Mouse (Mus musculus) cerebellum, postnatal 14 days (tissue): ENCODE data around the gene Sorcs2.

ENCODE experiments used
- DNase-seq, 2 experiments: peaks; one replicate each; pipeline ENCODE4 v3.0.0; 2021; ENCODE audit warnings: mixed read lengths in 2 of 2

Sorcs2 gene

DNA sequence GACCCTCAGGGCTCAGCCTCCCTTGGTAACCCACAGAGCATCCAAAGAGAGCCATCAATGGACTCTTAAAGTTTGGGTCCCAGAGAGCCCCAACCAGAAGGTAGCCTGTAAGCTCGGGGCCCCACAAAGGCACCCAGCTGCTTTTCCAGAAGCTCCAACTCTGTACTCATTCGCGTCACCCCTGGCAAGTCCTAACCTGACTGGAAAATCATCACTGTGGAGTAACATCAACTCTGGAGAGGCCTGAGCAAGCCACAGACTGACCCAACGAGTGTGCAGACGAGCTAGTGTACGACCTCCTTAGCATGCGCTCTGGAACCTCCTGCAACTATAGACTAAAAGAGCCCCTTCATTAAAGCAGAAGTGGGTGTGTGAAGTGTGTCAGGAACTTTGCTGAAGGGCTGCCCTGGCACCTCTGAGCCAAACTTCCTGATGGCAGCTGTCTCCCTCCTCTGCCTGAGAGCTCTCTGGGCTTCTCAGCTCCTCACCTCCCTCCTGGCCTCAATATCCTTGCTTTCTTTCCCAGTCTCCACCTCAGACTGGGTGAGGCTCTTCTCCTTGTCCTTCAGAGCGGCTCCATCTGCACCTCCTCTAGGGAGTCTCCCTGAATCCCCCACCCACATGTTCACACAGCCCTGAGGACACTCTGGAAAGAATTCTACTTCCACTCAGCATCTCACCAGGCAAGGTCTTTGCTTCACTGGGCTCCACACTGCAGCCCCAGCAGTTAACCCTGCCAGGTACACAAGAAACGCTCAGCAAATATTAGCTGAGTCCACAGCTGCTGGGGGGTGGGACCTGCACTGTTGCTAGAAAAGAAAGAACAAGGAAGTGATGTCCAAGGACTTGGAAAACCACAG, 8.0 kb downstream of the Sorcs2 start:
- DNase-seq = no peak

DNA sequence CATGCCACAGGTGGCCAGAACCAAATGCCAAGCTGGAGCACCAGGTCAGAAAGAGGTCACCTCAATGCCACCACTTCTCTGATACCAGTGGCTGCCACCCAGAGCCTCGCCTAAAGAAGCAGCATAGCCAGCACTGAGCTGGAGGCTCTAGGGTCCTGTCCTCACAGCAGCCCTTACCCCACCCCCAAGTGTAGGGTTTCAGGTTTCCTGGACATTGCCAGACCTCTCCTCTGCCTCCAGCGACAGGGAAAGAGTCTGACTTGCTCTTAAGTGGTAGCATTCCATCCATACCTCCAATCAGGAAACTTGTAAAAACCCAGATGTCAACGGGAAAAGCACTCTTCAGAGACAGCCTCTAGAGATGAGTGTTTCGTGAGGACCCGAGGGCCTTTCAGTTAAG, 12.9 kb downstream of the Sorcs2 start:
- no peak for DNase-seq

DNA sequence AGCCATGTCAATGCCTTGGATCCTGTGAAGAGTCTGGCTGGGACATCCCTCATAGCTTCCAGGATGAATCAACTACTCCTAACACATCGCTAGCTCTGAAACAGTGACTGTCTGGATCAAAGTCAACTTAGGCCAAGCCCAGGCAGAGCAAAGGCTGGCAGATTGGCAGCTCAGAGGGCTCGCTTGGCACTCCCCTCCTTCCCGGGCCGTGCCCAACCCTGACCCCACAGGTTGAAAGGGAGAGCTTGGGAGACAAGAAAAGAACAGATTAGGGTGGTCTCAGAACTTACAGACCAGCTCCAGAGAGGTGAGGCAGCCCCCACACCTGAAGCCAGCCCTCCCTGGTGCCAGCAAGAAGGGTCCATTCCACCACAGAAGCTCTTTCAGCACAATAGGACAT, 14.5 kb downstream of the Sorcs2 start:
- no peak for DNase-seq

DNA sequence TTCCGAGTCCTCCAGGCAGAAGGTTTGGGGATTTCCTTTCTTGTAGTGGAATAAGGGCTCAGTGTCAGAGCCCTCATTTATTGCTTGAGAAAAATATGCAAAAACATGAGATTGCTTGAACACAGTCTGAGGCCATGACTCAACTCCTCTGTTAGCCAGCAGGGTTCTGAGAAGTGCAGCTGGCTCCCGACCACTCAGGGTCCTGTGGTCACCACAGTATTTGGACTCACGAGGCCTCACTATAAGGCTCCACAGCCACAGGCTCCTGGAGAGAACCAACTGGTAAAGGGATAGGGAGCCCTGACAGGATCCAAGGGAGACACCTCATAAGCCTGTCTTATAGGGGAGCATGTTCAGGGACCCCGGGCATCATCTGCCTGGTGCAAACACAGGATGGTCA, 15.2 kb downstream of the Sorcs2 start:
- DNase-seq = no peak

DNA sequence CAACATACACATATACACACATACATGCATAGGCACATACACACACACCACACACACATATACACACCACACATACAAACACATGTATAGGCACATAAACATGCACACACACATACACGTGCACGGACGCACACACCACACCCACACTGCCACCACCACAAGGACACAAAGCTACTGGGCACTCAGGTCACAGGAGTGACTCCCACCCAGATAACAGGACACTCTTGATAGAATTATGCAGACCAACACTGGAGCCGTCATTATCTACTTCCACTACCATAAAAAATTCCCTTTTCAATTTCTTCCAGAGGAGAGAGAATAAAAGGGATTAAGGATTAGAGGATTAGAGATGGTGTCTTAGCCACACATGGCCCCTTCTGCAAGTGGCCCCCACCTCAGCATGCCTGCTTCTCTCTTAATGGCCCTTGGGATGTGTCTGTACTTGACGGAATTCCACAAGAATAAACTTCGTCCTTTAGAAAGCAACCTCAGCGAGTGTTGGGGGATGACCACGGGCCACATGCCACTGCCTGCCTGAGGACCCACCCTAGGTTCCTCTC, 15.7 kb downstream of the Sorcs2 start:
- DNase-seq = no peak

DNA sequence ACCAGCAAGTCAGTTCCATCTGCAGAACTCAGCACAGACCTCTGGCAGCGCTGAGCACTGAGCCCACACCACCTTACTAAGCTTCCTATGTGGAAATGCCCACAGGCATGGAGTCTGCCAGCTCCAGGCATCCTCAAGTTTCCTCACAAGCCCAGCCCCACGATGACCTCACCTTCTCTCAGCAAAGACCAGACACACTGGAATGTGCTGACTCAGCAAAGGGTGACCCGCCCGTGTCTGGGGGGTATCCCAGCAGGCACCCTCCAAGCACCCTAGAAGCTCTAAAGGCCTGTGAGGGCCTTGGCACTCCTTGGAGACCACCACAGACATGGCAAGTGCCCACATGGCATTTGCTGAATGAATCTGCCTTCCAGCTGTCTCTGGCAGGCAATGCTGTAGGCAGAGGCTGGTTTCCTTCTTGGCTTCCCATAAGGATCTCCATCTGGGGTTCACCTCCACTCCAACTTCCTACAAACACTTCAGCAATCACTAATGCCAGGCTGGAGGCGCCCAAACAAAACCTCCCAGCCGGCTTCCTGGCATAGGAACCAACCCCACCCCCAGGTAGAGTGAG, 17.9 kb downstream of the Sorcs2 start:
- no peak for DNase-seq

DNA sequence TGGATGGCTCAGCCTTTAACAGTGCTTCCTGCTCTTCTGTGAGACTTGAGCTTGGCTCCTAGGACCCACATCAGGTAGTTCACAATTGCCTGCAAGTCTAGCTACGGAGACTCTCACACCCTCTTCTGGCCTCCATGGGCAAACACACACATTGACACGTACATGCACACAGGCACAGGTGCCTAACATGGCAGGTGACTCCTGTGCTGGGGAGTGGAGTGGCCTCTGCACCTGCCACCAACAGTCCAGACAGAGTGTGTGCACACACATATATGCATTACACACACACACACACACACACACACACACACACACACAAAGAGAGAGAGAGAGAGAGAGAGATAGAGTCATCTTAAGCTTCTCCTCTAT, 19.6 kb downstream of the Sorcs2 start:
- no peak for DNase-seq

DNA sequence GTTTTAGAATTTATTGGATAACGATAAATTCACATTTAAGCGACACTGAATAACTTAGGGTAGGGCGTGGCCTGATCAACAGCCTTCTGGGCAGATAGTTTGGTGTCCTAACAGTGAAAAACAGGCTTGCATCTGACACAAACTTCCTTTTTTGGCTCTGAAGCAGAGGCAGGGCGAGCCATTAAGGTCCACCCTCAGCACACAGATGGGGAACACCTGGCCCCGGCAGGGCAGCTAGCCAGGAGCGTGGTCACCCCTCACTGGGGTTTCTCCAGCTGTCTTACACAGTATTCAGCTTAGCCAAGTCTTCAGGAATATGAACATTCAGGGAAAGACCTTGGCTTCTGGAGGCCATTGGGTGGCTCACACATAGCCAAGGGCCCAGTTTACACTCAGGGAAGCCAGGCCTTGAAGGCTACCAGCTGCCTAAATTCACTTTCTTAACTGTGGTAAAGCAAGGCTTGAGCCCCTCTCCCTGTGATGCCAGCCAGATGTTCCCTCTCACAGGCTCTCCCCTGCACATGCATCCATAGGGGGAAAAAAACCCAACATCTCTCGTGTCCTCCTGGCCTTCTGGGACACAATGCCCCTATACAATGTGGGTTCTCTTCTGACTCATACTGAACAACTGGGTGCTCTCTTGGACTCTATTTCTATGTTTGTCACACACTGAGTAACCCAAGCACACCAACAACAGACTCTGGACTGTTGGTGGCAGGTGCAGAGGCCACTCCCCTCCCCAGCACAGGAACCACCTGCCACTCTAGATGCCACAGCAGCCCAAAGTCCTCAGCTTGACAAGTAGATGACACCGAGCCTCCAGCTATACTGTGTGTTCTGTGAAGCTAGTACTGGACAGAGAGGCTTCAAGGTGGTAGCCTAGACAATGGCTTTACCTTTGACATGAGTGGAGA, 20.2 kb downstream of the Sorcs2 start:
- DNase-seq = no peak

DNA sequence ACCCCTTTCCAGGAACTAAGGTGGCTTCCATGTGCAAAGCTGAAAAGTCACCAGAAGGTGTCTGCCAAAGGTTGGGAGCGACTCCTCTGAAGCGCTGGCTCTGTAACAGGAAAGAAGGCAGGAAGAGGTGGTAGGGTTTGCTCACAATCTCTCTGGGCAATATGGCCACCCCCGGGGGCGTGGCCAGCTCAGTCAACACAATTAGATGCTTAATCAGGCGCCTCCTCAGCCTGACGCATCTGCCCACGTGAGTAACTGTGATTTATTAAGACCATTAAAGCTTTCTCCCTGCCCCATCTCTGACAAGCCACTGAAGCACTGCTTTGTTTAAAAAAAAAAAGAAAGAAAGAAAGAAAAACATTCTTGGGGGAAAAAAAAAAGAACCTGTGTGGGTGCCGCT, 22.1 kb downstream of the Sorcs2 start:
- no peak for DNase-seq

DNA sequence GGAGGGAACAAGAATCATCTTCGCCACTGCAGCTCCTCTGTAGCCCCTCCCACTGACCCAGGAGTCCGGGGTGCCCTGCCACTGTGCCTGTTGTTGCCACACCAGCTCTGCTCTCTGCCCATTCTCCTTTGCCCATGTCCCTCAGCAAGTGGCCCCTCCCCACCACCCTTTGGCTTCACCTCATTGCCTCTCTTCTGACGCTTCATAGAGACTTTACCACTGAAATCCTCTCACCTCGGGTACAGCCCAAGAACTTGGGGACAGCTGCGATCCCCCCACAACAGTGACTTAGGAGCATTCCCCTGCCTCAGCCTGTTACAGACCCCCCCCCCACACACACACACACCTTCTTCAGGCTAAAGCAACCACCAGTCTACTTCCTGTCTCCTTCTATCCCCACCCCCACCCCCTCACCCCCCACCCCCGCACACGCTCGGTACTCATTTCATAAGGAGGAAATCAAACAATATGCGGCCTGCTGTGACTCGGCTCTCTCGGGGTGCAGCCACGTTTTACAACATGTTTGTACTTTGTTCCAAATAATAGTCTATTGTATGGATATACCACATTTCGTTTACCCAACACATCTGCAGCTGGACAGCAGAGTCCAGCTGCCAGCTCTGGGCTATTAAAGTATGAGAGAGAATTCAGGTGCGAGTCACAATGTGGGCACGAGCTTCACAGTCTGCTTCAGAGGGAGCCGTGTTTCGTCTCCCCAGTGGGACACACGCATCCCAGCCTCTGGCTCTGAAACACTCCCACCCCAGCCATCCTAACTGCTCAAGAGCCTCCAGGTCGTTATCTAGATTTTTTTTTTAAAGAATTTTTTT, 23.5 kb downstream of the Sorcs2 start:
- no peak for DNase-seq

DNA sequence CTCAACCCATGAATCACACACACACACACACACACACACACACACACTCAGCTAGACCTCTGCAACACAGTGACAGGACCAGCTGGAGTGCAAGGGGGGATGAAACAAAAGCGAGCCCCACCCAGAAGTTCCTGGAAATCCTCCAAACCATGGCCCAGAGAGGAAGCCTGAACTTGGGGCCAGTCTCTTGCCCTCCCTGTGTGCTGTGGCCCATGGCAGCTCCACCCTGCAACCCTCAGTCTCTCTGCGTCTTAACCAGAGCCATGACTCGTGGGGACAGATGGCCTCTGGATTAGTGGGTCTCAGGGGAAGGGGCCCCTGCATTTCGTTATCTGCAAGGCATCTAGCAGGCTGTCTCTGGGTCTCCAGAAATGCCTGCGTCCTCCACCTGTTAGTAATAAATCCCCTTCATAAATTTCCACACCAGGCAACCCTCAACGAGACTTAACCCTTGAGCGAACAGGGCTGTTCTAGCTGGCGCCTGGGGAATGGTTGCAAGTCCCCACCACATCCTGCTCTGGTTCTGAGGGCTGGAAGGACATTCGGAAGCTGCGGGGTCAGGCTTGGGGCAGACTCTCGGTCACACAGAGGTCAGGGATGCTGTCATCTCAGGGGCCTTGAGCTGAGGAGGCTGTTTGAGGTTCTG, 24.6 kb downstream of the Sorcs2 start:
- DNase-seq = no peak

DNA sequence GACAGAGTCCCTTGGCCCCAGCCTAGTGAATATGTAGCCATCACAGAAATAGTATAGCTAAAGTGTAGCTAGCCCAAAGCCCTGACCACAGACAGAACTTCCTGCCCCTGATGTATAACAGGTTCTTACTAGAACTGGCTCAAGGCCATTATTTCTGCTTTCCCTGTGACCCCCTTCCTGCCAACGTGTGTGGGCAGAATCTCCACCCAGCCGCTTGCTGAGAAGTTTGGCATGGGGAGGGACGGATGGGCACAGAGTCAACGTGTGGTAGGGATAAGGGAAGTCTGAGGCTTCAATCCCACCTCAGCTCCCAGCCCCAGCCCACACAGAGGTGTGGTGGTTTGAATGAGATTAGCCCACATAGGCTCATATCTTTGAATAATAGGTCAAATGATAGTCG, 26.2 kb downstream of the Sorcs2 start:
- DNase-seq = peak in 1 of 2 experiments; percentile 27

DNA sequence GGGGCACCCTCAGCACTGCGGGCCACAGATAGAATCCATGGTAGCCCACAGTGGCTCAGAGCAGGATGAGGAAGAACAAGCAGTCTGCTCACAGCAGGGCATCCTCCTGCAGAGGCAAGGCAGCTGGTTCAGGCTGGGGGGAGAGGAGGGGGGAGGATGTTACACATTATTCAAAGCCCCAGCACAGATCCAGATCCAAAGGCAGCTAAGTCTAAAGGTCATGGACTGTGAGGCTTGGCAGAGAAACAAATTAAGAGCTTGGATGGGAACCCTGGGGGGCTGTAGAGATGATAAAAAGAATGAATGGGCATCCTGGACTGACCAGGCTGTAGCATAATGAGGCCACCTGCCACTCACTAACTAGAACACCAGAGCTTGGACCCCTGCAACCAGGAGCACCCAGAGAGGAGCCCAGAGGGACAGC, 28.7 kb downstream of the Sorcs2 start:
- peak in 1 of 2 experiments; percentile 24 for DNase-seq

DNA sequence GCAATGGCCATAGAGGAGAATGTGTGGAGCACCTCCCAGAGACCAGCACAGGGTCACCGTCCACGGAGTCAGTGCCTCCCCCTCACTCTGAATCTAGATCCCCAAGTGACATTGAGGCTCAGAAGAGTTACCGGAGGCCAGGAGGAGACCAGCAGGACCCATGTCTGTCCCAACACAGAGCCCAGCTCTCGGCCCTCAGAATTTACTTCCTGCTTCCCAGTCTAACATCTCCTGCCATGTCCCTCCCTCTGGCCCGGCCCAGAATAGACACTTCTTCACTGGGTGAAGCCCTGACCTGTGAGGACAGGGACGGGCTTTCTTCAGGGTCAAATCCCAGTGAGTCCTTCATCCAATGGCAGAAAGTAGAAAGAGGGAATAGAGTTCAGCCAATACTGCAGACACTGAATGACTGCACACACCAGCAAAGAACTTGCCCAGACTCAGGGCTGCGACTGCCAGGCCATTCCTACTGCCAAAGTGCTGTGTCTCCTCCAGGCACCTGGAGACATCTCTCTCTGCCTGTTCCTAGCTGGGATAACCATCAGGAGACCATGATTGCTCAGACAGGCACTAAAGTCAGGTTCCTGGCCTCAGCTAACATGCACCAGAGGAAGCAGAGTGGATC, 29.3 kb downstream of the Sorcs2 start:
- no peak for DNase-seq

DNA sequence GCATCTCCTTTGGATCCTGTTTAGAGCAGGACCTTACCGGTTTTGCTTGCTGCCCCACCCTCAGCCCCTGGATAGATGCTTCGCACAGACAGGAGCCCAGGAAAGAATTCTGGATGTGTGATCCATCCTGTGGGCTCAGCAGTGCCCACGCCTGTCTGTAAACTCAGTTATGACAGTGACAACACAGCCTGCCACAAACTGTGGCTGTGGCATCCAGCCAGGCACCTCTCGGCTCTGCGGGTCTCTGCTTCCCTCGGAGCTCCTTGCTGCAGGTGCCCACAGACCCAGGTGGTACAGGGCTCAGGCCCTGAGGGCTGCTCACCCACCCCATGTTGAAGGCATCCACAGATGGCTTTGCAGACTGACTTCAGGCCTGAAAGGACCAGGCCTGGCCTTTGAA, 30.0 kb downstream of the Sorcs2 start:
- DNase-seq = no peak

DNA sequence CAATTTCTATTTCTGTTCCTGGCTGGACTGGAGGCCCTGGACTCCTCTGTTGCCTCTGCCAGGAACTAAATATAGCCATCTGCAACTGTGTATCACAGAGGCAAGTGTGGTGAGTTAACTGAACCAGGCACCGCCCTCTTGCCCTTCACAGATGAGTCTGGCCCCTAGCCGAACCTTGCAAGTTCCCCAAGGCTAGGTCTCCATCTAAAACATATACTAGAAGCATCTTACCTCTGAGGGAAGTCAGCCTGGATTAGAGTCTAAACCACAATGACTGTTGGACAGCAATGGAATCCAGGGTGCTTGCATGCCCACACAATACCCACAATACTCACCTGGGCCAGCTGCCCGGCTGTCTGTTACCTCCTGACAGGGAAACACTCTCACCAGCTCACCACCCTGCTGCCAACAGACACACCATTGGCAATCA, 30.7 kb downstream of the Sorcs2 start:
- DNase-seq = no peak

DNA sequence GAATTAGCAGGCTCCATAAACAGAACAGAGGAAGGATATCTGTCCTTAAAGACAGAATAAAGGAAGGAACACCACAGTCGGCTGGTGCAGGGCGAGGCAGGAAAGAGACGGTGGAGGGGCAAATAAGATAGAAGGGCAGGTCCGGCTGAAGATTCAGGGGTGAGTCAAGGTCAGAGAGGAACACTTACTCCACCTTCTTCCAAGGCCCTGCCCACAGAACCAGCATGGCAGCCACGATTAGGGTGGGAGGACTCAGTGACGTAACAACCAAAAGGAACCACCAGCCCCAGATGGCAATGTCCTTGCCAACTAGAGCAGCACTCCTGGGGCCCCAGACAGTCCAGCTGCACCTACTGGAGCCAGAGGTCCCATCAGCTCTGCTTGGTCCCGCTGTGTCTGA, 36.2 kb downstream of the Sorcs2 start:
- no peak for DNase-seq

DNA sequence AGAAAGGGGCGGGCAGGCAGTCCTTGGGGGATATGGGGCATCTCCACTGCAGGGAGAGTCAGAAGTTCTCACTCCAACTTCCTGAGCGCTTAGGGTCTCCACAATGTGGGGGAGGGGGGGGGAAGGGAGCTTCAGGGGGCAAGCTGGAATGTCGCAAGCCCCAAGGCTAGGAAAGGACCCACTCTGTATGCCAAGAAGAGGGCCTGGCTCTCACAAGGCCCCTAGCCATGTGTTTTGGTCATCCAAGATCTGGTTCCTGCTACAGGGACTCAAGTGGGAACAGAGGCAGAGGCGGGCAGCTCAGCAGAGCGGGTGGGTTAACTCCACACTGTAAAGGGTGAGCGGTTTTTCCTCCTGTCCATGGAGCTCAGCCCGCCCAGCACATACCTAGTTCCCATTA, 37.6 kb downstream of the Sorcs2 start:
- no peak for DNase-seq

DNA sequence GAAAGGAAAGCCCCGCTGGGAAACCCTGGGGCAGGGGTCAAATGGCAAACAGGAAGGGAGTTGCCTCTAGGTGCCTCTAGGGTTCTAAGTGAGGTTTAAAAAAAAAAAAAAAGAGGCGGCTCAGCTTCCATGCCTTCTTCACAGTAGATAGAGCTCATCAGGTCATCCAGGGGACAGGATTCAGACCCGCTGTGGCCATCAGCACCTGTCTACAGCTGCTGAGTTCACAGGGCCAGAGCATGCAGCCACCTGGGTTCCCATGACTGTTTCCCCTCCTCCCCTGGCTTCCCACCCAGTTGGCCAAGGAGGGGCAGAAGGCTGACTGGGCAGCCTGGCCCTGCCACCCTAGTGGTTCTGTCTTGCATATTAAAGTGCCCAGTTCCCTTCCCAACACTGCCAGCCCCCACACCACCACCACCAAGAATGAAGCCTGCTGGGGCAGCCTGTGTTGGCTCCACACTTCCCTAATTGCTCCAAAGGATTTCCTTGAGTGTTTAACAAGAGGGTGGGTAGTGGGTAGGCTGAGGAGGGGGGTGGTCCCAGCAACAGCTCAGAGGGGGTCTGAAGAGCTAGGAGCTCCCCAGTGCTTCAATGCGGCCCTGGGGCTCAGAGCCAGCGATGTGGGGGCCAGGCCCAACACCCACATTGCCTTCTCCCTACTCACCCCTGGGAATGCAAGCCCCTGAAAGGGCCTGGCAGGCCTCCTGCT, 38.2 kb downstream of the Sorcs2 start:
- no peak for DNase-seq

DNA sequence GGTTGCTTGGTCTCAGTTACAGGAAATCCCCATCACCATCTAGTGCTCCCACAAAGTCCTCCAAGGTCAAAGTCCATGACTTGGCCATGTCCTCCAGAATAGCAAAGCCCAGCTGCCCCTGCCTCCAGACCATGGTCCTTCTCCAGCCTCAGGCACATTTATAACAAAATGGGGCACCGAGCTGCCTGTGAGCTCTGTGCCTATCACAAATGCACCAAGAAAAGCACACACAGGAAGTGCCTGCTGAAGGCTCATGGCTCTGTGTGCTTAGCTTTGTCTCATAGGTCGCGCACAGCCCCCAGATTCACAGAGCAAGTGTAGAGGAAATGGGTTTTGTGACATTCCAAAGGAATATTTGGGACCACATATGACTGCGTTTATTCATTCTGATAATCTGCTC, 39.8 kb downstream of the Sorcs2 start:
- DNase-seq = no peak

DNA sequence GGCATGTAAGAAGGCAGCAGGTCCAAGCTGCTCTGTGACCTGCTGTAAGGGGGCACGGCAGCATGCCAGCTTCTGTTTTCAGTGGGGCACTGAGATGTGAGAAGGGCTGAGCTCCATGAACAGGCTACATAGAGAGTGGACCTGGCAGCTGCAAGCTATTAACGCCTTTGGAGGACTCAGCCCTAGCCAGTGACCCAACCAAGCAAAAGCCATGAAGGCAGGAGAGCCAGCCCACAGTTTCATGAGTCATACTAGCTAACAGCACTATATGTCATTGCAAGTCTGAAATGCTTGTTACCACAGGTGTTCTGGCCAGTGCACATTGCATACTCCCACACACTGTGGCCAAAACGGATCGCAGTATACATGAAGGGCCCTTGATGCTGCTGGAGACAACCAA, 41.3 kb downstream of the Sorcs2 start:
- no peak for DNase-seq
